Mouse (Mus musculus) megakaryocyte, embryonic 14.5 days (primary cell): Measurements from ENCODE around the gene Nop16. TPM values are rescaled to one million over a fixed set of nuclear protein-coding genes. Genes with fewer than 3 reads are reported as not detected.

Experiments used
- H3K27me3 ChIP-seq: replicated peaks from 2 replicates; pipeline ENCODE3; 2012; ENCODE audit warnings: inconsistent platforms
- H3K36me3 ChIP-seq: replicated peaks from 2 replicates; pipeline ENCODE3; 2012; ENCODE audit warnings: low read length, inconsistent platforms, mixed read lengths
- H3K4me1 ChIP-seq: 2 replicates; pipeline ENCODE4 v1.6.1; 2012; ENCODE audit warnings: inconsistent platforms
- H3K4me3 ChIP-seq: replicated peaks from 2 replicates; pipeline ENCODE3; 2012; ENCODE audit warnings: moderate library complexity, mild to moderate bottlenecking, inconsistent platforms
- H3K9me3 ChIP-seq: 2 replicates; pipeline ENCODE4 v1.6.1; 2012; ENCODE audit warnings: inconsistent platforms
- FLI1 ChIP-seq: IDR thresholded peaks from 2 replicates; pipeline ENCODE4 v1.6.1; 2012; ENCODE audit warnings: low read length, inconsistent platforms, mixed read lengths
- GATA1 ChIP-seq: IDR thresholded peaks from 3 replicates; pipeline ENCODE4 v1.6.1; 2012; ENCODE audit warnings: mixed read lengths, low read length, inconsistent platforms, borderline replicate concordance
- polyA plus RNA-seq: library from polyadenylated mRNA; stranded (reverse); fragments of >175 nt; gene quantifications from 2 replicates; pipeline ENCODE4 v1.2.3, GENCODE M21; 2012; ENCODE audit warnings: low replicate concordance; ENCODE audit not compliant: insufficient read depth

Gene Nop16
- polyA plus RNA-seq, 1 experiment: 22.1 TPM

DNA sequence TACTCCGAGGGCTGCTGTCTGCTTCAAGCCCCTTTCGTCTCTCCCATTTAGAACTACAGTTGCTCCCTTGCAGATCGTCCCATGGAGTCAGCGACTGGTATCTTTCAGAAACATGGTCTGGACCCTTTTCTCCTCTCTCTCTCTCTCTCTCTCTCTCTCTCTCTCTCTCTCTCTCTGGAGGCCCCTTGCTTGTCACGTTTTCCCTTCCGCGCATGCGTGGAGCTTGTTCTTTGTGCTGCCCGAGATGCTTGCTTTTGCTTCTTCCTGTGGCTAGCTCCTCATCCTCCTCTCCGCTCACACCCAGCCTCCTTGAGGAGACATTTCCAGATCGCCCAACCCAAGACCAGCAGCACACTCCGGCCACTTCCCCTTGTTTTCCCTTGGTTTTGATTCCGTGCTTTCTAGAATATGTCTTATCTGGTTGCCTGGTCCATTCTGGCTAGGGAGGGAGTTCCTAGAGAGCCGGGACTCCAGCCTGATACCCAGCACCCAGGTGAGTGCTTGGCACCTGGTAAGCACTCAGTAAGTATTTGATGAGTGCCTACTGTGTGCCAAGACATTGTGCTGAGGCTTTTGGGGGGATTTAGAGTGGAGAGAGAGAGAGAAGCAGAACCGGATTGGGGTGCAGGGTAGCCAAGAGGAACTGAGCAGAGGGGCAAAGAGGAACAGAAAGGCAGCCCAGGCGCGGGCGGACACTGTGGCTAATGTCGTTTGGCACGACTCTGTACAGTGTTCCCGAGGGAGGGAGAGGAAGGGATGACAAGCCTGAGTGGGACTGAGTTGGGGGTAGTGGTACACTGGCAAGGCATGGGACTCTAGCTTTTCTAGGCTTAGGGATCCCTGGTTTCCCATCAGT lies 12.0 kb downstream of the Nop16 start:
- Histone ChIP-seq H3K27me3 (no peaks in the 10 kb centered on the region), H3K4me1 (peaks cover 55% of the 10 kb centered on the region), H3K4me3 (peak overlapping the region; percentile 28), H3K36me3 (peaks cover 67% of the 10 kb centered on the region), H3K9me3 (no peaks in the 10 kb centered on the region)
- TF ChIP-seq GATA1 (no peak), FLI1 (no peak)

DNA sequence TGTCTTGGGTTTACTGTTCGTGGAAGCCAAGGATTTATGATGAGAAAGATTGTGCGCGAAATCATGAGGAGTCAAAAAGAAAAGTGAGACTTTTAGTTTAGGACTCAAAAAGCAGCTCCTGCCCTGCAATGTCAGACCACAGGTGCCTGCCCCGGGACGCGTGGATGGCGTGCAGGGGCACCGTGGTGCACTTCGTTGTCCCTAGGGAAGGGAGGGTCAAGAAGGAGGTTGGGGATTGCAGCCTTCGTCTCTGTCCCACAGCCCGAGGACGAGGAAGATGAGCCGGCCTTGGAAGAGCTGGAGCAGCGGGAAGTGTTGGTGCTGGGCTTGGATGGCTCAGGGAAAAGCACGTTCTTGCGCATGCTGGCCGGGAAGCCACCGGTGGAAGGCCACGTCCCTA lies 14.4 kb downstream of the Nop16 start:
- Histone ChIP-seq H3K4me3 (peak overlapping the region; percentile 97), H3K36me3 (peaks cover 44% of the 10 kb centered on the region), H3K27me3 (no peaks in the 10 kb centered on the region), H3K9me3 (no peaks in the 10 kb centered on the region), H3K4me1 (peaks cover 58% of the 10 kb centered on the region)
- no peak for TF ChIP-seq GATA1
- no peak for TF ChIP-seq FLI1

DNA sequence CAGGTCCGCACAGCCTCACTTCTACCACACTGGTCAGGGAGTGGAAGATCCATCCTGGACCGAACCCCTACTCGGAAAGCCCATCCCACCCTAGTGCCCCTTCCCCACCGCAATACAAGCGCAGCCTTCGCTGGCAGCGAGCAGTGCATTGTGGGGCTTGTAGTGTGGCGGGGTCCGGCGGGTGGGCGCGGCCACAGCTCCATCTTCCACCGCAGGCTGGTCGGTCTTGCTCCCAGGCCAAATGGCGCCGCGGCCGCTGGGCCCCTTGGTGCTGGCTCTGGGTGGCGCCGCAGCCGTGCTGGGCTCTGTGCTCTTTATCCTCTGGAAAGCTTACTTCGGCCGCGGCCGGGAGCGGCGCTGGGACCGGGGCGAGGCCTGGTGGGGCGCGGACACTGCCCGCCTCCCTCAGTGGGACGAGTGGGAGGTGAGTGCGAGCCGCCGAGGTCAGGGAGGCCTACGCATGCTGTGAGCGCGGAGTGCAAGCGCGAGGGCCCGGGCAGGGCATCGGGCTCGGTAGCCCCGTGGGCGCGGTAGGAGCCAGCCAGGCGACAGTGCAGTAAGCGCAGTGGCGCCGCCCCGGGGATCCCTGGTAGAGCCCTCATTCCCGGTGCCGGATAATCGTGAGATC lies 14.9 kb downstream of the Nop16 start, which contains the start of gene Arl10:
TSS of gene Arl10 (plus strand) at position 162 of the 628 bp plus-strand sequence.
- TF ChIP-seq FLI1: no peak
- TF ChIP-seq GATA1: no peak
- H3K4me3 ChIP-seq: peak within 1 kb of the TSS; percentile 97

DNA sequence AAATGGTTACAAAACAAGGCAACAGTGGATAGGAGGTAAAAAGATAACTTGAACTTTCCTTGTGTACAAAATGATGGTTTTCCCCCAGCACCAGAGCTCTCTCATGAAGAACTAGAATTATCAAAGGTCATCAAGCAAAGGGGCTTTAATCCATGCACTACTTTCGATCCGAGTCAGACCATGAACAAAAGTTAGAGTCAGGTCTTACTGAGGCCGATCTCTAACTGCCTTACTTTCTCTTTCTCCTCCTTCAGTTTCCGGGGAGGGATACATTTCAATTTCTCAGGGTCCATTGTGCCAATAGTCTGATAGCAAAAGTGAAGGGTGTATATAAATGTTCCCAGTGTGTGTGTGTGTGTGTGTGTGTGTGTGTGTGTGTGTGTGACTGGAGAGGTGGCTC lies 17.3 kb downstream of the Nop16 start:
- TF ChIP-seq FLI1 (no peak), GATA1 (no peak)
- H3K4me1 ChIP-seq: peaks cover 67% of the 10 kb centered on the region

More for the DNA sequence above, 14.9 kb downstream of the Nop16 start, which contains the start of gene Arl10:
- Histone ChIP-seq H3K9me3 (no peaks in the 10 kb centered on the region), H3K4me1 (peaks cover 60% of the 10 kb centered on the region), H3K36me3 (peaks cover 39% of the 10 kb centered on the region), H3K27me3 (no peaks in the 10 kb centered on the region)

DNA sequence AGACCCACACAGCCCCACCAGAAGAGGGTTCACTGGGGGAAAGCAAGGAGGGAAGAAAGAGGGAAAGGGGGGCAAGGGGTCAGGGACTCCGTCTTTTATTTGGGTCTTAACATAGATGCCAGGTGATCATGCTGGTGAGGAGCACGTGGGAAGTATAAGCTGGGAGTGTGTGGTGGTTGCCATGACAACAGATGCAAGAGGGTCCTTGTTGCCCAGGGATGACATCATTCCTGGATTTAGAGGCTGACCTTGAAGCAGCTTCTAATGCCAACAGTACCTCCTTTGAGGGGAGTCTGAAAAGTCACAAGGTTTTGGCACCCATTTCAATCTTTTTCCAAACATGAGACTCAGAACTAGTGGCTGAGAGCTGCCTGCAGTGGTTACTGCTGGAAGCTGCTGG lies 18.3 kb downstream of the Nop16 start:
- H3K4me1 ChIP-seq: peaks cover 68% of the 10 kb centered on the region
- no peak overlapping the region for H3K4me3 ChIP-seq
- TF ChIP-seq GATA1 (no peak), FLI1 (no peak)
- no peaks in the 10 kb centered on the region for H3K27me3 ChIP-seq
- H3K9me3 ChIP-seq: no peaks in the 10 kb centered on the region
- H3K36me3 ChIP-seq: peaks cover 6% of the 10 kb centered on the region

More for the DNA sequence above, 17.3 kb downstream of the Nop16 start:
- Histone ChIP-seq H3K36me3 (peaks cover 15% of the 10 kb centered on the region), H3K9me3 (no peaks in the 10 kb centered on the region), H3K27me3 (no peaks in the 10 kb centered on the region), H3K4me3 (no peak overlapping the region)

DNA sequence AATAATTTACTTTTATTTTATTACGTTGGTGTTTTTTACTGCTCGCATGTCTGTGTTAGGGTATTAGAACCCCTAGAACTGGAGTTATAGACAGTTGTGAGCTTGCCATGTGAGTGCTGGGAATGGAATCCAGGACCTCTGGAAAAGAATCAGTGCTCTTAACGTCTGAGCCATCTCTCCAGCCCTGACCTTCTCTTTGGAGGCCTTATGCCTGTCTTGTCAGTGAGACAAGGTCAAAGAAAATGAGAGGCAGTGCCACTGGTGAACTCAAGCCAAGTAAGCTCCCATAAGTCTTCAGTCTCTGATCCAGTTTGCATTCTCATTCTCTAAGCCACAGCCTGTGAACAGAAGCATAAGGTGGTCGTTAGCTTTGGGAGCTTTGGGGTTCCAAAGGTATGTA lies 19.2 kb downstream of the Nop16 start:
- no peak overlapping the region for H3K4me3 ChIP-seq
- no peaks in the 10 kb centered on the region for H3K36me3 ChIP-seq
- H3K27me3 ChIP-seq: no peaks in the 10 kb centered on the region
- TF ChIP-seq GATA1: no peak
- no peak for TF ChIP-seq FLI1
- no peaks in the 10 kb centered on the region for H3K9me3 ChIP-seq
- peaks cover 68% of the 10 kb centered on the region for H3K4me1 ChIP-seq

DNA sequence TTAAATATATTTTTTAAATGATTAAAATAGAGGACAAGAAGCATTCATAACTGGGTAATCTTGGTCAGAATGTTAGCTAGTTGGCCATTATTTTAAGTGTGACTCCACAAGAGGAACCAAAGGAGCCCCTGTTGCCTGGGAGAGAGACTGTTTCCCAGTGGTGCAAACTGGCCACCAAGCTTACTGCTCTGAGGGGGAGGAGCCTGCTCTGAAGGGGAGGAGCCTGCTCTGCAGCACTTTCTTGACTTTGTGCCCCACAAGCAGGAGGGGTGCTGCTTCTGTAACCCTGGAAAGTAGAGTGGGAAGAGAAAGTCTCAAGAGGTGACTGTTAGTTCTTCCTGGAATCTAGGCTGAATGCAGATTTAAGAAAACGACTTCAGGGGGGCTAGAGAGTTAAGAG lies 20.6 kb downstream of the Nop16 start:
- Histone ChIP-seq H3K27me3 (no peaks in the 10 kb centered on the region), H3K4me3 (no peak overlapping the region), H3K4me1 (peaks cover 62% of the 10 kb centered on the region), H3K36me3 (no peaks in the 10 kb centered on the region), H3K9me3 (no peaks in the 10 kb centered on the region)
- no peak for TF ChIP-seq FLI1
- TF ChIP-seq GATA1: no peak

DNA sequence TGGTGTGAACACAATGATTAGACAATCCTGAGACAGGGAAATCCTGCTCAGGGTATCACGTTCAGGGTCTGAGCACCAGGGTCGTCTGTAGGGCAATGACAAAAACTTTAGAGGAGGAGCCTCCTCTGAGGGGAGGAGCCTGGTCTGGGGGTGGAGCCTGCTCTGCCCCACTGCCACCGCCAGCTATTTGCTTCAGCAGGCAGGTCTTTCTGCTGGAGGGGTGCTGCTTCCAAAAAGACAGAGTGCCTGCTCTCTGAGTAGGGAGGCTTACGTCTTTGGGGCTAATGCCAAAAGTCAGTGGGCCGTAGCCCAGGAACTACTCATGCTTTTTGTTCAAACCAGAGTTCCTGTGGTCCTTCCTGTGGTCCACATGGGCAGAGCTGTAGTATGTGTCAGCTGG lies 21.5 kb downstream of the Nop16 start:
- peaks cover 69% of the 10 kb centered on the region for H3K4me1 ChIP-seq
- no peaks in the 10 kb centered on the region for H3K9me3 ChIP-seq
- H3K27me3 ChIP-seq: no peaks in the 10 kb centered on the region
- TF ChIP-seq FLI1: no peak
- TF ChIP-seq GATA1: no peak
- no peak overlapping the region for H3K4me3 ChIP-seq
- H3K36me3 ChIP-seq: peaks cover 4% of the 10 kb centered on the region

DNA sequence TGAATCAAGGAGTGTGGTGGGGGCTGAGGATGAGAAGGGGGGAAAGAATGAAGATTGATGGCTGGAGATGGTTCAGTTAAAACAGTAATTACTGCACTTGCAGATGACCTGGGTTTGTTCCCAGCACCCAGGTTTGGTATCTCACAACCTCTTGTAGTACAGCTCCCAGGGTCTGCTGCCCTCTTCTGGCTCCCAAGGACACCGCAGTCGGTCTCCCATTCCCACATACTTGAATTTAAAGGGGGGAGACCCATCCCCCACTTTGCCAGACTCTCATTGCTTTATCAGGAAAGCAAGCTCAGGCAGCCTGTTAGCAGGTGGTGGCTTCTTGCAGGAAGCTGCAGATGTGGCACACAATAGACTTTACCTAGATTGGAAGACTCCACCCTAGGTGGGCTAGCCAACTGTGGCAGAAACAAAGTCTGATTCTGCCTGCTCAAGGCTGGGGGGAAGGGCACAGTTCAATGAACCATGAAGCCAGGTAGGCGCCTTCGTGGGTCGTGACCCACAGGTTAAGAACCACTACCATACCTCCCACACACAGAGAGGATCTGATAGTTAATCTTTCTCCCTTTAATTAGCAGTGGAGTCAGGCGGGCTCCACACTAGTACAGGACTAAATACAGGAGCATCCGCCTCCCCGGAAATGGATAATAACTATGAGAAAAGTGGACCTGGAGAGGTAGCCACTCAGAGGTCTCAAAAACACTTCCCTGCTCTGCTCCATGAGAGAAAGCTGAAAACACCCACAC lies 24.1 kb downstream of the Nop16 start:
- H3K4me1 ChIP-seq: peaks cover 85% of the 10 kb centered on the region
- peaks cover 29% of the 10 kb centered on the region for H3K36me3 ChIP-seq
- TF ChIP-seq FLI1 (no peak), GATA1 (no peak)
- H3K9me3 ChIP-seq: no peaks in the 10 kb centered on the region
- peak overlapping the region; percentile 91 for H3K4me3 ChIP-seq
- H3K27me3 ChIP-seq: no peaks in the 10 kb centered on the region

DNA sequence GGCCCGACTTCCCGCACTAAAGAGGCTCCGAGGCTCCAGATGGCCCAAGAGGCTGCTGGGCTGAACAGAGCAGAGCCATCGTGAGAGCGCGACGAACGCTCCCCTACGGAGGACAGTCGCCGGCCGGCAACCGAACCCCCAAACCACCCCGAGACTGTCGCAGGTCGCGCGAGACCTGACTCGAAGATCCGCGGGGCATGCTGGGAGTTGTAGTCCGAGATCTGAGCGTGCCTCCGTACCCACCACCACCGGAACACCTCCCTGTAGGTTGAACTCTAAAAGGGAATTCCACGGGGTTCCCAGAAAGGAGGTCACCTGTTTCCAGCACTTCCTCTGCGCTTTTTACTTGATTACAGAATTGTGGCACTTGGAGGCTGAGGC lies 24.7 kb downstream of the Nop16 start, which contains the start of gene 4833439L19Rik:
TSS of gene 4833439L19Rik (minus strand) at position 235 of the 381 bp plus-strand sequence.
- Histone ChIP-seq H3K4me1 (peaks cover 91% of the 10 kb centered on the region), H3K4me3 (peak within 1 kb of the TSS; percentile 91), H3K27me3 (no peaks in the 10 kb centered on the region), H3K36me3 (peaks cover 35% of the 10 kb centered on the region), H3K9me3 (no peaks in the 10 kb centered on the region)
- TF ChIP-seq FLI1 (no peak), GATA1 (no peak)
